Mouse (Mus musculus) right cerebral cortex, adult 2 months (tissue): ENCODE measurements around the gene Gm20388.

Experiments used
- DNase-seq, 2 experiments: peaks; one replicate each; pipeline ENCODE4 v3.0.0; 2021 to 2022; ENCODE audit warnings: low spot score in 2 of 2

Gm20388 gene

GRCm38 (mm10) chr8:122451161-122451703 is 2540.6 kb downstream of the Gm20388 start:
- DNase-seq: no peak

GRCm38 (mm10) chr8:122452154-122452553 is 2541.5 kb downstream of the Gm20388 start:
- no peak for DNase-seq

- no peak for DNase-seq
Observed at GRCm38 (mm10) chr8:122454409-122454808, 2543.8 kb downstream of the Gm20388 start.

GRCm38 (mm10) chr8:122457171-122457570 is 2546.5 kb downstream of the Gm20388 start:
- DNase-seq: no peak

GRCm38 (mm10) chr8:122459218-122459900 is 2548.7 kb downstream of the Gm20388 start:
- no peak for DNase-seq

GRCm38 (mm10) chr8:122459990-122460389 is 2549.3 kb downstream of the Gm20388 start:
- DNase-seq: no peak

GRCm38 (mm10) chr8:122460524-122461472 is 2550.2 kb downstream of the Gm20388 start, which contains the start of gene Snai3:
Gene Snai3 (minus strand): TSS chr8:122460733.
- DNase-seq: no peak

- DNase-seq: peak; percentile 81 to 86
Observed at GRCm38 (mm10) chr8:122461473-122462148, 2551.0 kb downstream of the Gm20388 start.

- DNase-seq: no peak
Observed at GRCm38 (mm10) chr8:122462510-122462909, 2551.9 kb downstream of the Gm20388 start.

GRCm38 (mm10) chr8:122463651-122464640 is 2553.3 kb downstream of the Gm20388 start:
- DNase-seq: no peak

GRCm38 (mm10) chr8:122464985-122465384 is 2554.3 kb downstream of the Gm20388 start:
- DNase-seq: no peak

GRCm38 (mm10) chr8:122467816-122468215 is 2557.2 kb downstream of the Gm20388 start:
- DNase-seq: no peak

GRCm38 (mm10) chr8:122469407-122469806 is 2558.8 kb downstream of the Gm20388 start:
- DNase-seq: no peak

GRCm38 (mm10) chr8:122469965-122470364 is 2559.3 kb downstream of the Gm20388 start:
- no peak for DNase-seq

- no peak for DNase-seq
Observed at GRCm38 (mm10) chr8:122470691-122471090, 2560.1 kb downstream of the Gm20388 start.

- DNase-seq: no peak
Observed at GRCm38 (mm10) chr8:122473911-122474421, 2563.3 kb downstream of the Gm20388 start.

- DNase-seq: peak in 1 of 2 experiments; percentile 40
Observed at GRCm38 (mm10) chr8:122474951-122475560, 2564.4 kb downstream of the Gm20388 start.

GRCm38 (mm10) chr8:122475580-122476320 is 2565.1 kb downstream of the Gm20388 start, which contains the start of the genes Rnf166 and Ctu2:
Gene Rnf166 (minus strand): TSS chr8:122476064.
Gene Ctu2 (plus strand): TSS chr8:122476143.
- DNase-seq: peak; percentile 89 to 92

- no peak for DNase-seq
Observed at GRCm38 (mm10) chr8:122482448-122482847, 2571.8 kb downstream of the Gm20388 start.
